Mouse (Mus musculus) CH12.LX (cell line): ENCODE data around the gene Spty2d1. TPM values are rescaled to one million over a fixed set of nuclear protein-coding genes. Genes with fewer than 3 reads are reported as not detected.

Source experiments
- DNase-seq: peaks from one replicate; pipeline ENCODE4 v3.0.0-alpha.2; 2013; ENCODE audit errors: extremely low read depth
- H3K27ac ChIP-seq: 2 replicates; pipeline ENCODE4 v1.5.1; 2012; ENCODE audit warnings: low read depth, mild to moderate bottlenecking, control low read depth, moderate library complexity; ENCODE audit not compliant: insufficient read depth
- H3K27me3 ChIP-seq: replicated peaks from 2 replicates; pipeline ENCODE3; 2012; ENCODE audit warnings: inconsistent platforms
- H3K36me3 ChIP-seq, 2 experiments: replicated peaks in 1 of 2; 2 replicates each; pipeline versions ENCODE3 to v1.6.1; 2012; ENCODE audit warnings: inconsistent platforms in 1 of 2, low read length in 1 of 2, mild to moderate bottlenecking in 1 of 2, mixed read lengths in 1 of 2, moderate library complexity in 1 of 2; ENCODE audit not compliant: control insufficient read depth in 1 of 2, insufficient read depth in 1 of 2
- H3K4me1 ChIP-seq, 2 experiments: 2 replicates each; pipeline ENCODE4 v1.6.1; 2012; ENCODE audit warnings: inconsistent platforms in 1 of 2, moderate library complexity in 1 of 2; ENCODE audit not compliant: insufficient read depth in 2 of 2, control insufficient read depth in 1 of 2
- H3K4me2 ChIP-seq: 2 replicates; pipeline ENCODE4 v1.6.1; 2012; ENCODE audit warnings: low read depth, mild to moderate bottlenecking, control low read depth; ENCODE audit not compliant: poor library complexity, insufficient read depth, severe bottlenecking
- H3K4me3 ChIP-seq, 3 experiments: fragments of 150-350 bp in 1 of 3; sonication (generic) in 1 of 3; replicated peaks in 1 of 3; 2 replicates each; pipeline versions ENCODE3 to v1.5.1; 2011 to 2012; ENCODE audit warnings: low read depth in 2 of 3, low read length in 2 of 3, mild to moderate bottlenecking in 2 of 3, moderate library complexity in 2 of 3, control low read depth in 1 of 3, improper control_type of control experiment in 1 of 3, inconsistent platforms in 1 of 3, mixed read lengths in 1 of 3; ENCODE audit not compliant: poor library complexity in 1 of 3
- H3K79me2 ChIP-seq: replicated peaks from 2 replicates; pipeline ENCODE4 v1.6.1; 2012; ENCODE audit warnings: mild to moderate bottlenecking, moderate library complexity; ENCODE audit not compliant: control insufficient read depth, poor library complexity, insufficient read depth, severe bottlenecking; ENCODE audit errors: extremely low read depth
- H3K9ac ChIP-seq: 2 replicates; pipeline ENCODE4 v1.6.1; 2012; ENCODE audit warnings: low read depth, mild to moderate bottlenecking, control low read depth, moderate library complexity; ENCODE audit not compliant: insufficient read depth
- H3K9me3 ChIP-seq: replicated peaks from 2 replicates; pipeline ENCODE3; 2012; ENCODE audit warnings: low read length, inconsistent platforms, mixed read lengths
- BHLHE40 ChIP-seq: IDR thresholded peaks from 2 replicates; pipeline ENCODE4 v1.6.1; 2011; ENCODE audit warnings: mild to moderate bottlenecking, low read depth, low read length, improper control_type of control experiment
- E2F4 ChIP-seq: IDR thresholded peaks from 2 replicates; pipeline ENCODE4 v1.6.1; 2011; ENCODE audit warnings: low read depth, low read length, improper control_type of control experiment; ENCODE audit not compliant: insufficient replicate concordance
- ELF1 ChIP-seq: IDR thresholded peaks from 2 replicates; pipeline ENCODE4 v1.6.1; 2014; ENCODE audit warnings: low read depth, mild to moderate bottlenecking, inconsistent platforms, low read length, improper control_type of control experiment
- ETS1 ChIP-seq: conservative IDR thresholded peaks from 2 replicates; pipeline ENCODE4 v1.6.1; 2012; ENCODE audit warnings: low read depth, mild to moderate bottlenecking, inconsistent platforms, low read length, improper control_type of control experiment, moderate library complexity
- IRF4 ChIP-seq: IDR thresholded peaks from 2 replicates; pipeline ENCODE4 v1.6.1; 2014; ENCODE audit warnings: low read depth, mild to moderate bottlenecking, inconsistent platforms, low read length, improper control_type of control experiment
- JUND ChIP-seq: conservative IDR thresholded peaks from 2 replicates; pipeline ENCODE4 v1.6.1; 2011; ENCODE audit warnings: low read depth, low read length, improper control_type of control experiment
- MAX ChIP-seq: IDR thresholded peaks from 2 replicates; pipeline ENCODE4 v1.6.1; 2011; ENCODE audit warnings: low read length, improper control_type of control experiment
- MAZ ChIP-seq: IDR thresholded peaks from 2 replicates; pipeline ENCODE4 v1.6.1; 2012; ENCODE audit warnings: low read depth, mild to moderate bottlenecking, inconsistent platforms, low read length, improper control_type of control experiment, moderate library complexity
- MEF2A ChIP-seq: IDR thresholded peaks from 2 replicates; pipeline ENCODE4 v1.6.1; 2014; ENCODE audit warnings: low read depth, mild to moderate bottlenecking, inconsistent platforms, low read length, improper control_type of control experiment, borderline replicate concordance
- MXI1 ChIP-seq: IDR thresholded peaks from 2 replicates; pipeline ENCODE4 v1.6.1; 2011; ENCODE audit warnings: mild to moderate bottlenecking, low read depth, low read length, improper control_type of control experiment
- NELFE ChIP-seq: IDR thresholded peaks from 2 replicates; pipeline ENCODE4 v1.6.1; 2011; ENCODE audit warnings: low read depth, low read length, improper control_type of control experiment
- NRF1 ChIP-seq: IDR thresholded peaks from 2 replicates; pipeline ENCODE4 v1.6.1; 2014; ENCODE audit warnings: low read depth, mild to moderate bottlenecking, inconsistent platforms, low read length, improper control_type of control experiment, moderate library complexity
- PAX5 ChIP-seq: IDR thresholded peaks from 2 replicates; pipeline ENCODE4 v1.6.1; 2012; ENCODE audit warnings: low read length, inconsistent platforms, mixed read lengths
- SMC3 ChIP-seq: IDR thresholded peaks from 2 replicates; pipeline ENCODE4 v1.6.1; 2011; ENCODE audit warnings: low read depth, low read length, improper control_type of control experiment
- ZC3H11A ChIP-seq: IDR thresholded peaks from 2 replicates; pipeline ENCODE4 v1.6.1; 2012; ENCODE audit warnings: low read depth, mild to moderate bottlenecking, inconsistent platforms, low read length, improper control_type of control experiment
- ZMIZ1 ChIP-seq: IDR thresholded peaks from 2 replicates; pipeline ENCODE4 v1.6.1; 2012; ENCODE audit warnings: low read depth, mild to moderate bottlenecking, inconsistent platforms, low read length, improper control_type of control experiment
- ZNF384 ChIP-seq: IDR thresholded peaks from 2 replicates; pipeline ENCODE4 v1.6.1; 2012; ENCODE audit warnings: low read depth, low read length, improper control_type of control experiment, inconsistent platforms
- dilution Hi-C: fragments of 300-500 bp; cut with MboI; formaldehyde crosslinking; loops from 2 replicates; pipeline ENCODE4 v1.14.3; 2020; ENCODE audit warnings: low sequenced_read_pairs; ENCODE audit not compliant: extremely low pct_unique_long_range_greater_than_20kb, extremely low pct_ligation_motif_present
- in situ Hi-C: fragments of 300-500 bp; cut with MboI; formaldehyde crosslinking; loops from 3 replicates; pipeline ENCODE4 v1.14.3; 2019; ENCODE audit warnings: low sequenced_read_pairs, low pct_ligation_motif_present, low pct_unique_long_range_greater_than_20kb, mixed read lengths
- polyA plus RNA-seq: library from polyadenylated mRNA; unstranded; fragments of >175 nt; gene quantifications from 2 replicates; pipeline ENCODE4 v1.2.1, GENCODE M21; 2012; ENCODE audit warnings: low read depth; ENCODE audit not compliant: insufficient read length
- total RNA-seq, 2 experiments: library from RNA; depleted of rRNA; stranded (reverse); fragments of 300-350 nt in 1 of 2; fragments of >200 nt in 1 of 2; gene quantifications; 2 replicates each; pipeline ENCODE4 v1.2.3; 2012 to 2014

Spty2d1 gene
- total and polyA plus RNA-seq, 3 experiments = 10.5 to 32.6 (median 22.9) TPM

GRCm38 (mm10) chr7:47042823-47043490 lies 34.7 kb upstream of the Spty2d1 start:
- H3K9ac ChIP-seq = no peak overlapping the region
- H3K79me2 ChIP-seq = no peaks in the 10 kb centered on the region
- no peaks in the 10 kb centered on the region for H3K36me3 ChIP-seq
- H3K9me3 ChIP-seq = no peaks in the 10 kb centered on the region
- in situ Hi-C loops = no loop called here
- dilution Hi-C loops = no loop called here
- no peak overlapping the region for H3K27ac ChIP-seq
- peaks cover 9% of the 10 kb centered on the region for H3K27me3 ChIP-seq
- DNase-seq = no peak
- H3K4me2 ChIP-seq = no peak overlapping the region
- H3K4me3 ChIP-seq = no peak overlapping the region
- TF ChIP-seq ZNF384 (peak; percentile 56), JUND (no peak)
- H3K4me1 ChIP-seq = no peaks in the 10 kb centered on the region

GRCm38 (mm10) chr7:47042121-47042520 lies 33.9 kb upstream of the Spty2d1 start:
- no peak overlapping the region for H3K9ac ChIP-seq
- H3K4me3 ChIP-seq = no peak overlapping the region
- dilution Hi-C loops = no loop called here
- no peak overlapping the region for H3K4me2 ChIP-seq
- in situ Hi-C loops = no loop called here
- DNase-seq = no peak
- H3K27ac ChIP-seq = no peak overlapping the region
- H3K36me3 ChIP-seq = no peaks in the 10 kb centered on the region
- H3K79me2 ChIP-seq = no peaks in the 10 kb centered on the region
- peaks cover 6% of the 10 kb centered on the region for H3K27me3 ChIP-seq
- no peaks in the 10 kb centered on the region for H3K4me1 ChIP-seq
- TF ChIP-seq NRF1 = no peak
- TF ChIP-seq ELF1 = no peak
- no peak for TF ChIP-seq MAZ
- TF ChIP-seq SMC3 = no peak
- TF ChIP-seq MXI1 = no peak
- no peak for TF ChIP-seq ZMIZ1
- TF ChIP-seq ETS1 = no peak
- TF ChIP-seq MEF2A = no peak
- no peak for TF ChIP-seq PAX5
- no peak for TF ChIP-seq BHLHE40
- no peak for TF ChIP-seq ZC3H11A
- TF ChIP-seq IRF4 = no peak
- no peak for TF ChIP-seq MAX
- no peak for TF ChIP-seq E2F4
- TF ChIP-seq NELFE = no peak
- no peaks in the 10 kb centered on the region for H3K9me3 ChIP-seq
